Mouse (Mus musculus) gastrocnemius, postnatal 14 days (tissue): Measurements from ENCODE around the gene Piwil4. TPM values are rescaled to one million over a fixed set of nuclear protein-coding genes. Genes with fewer than 3 reads are reported as not detected.
A peak's percentile ranks its signal among the peaks of the same experiment; 100 is the strongest.

Experiments used
- DNase-seq: peaks from one replicate; pipeline ENCODE4 v3.0.0; 2021; ENCODE audit warnings: mixed read lengths
- intact Hi-C: fragments of 180-260 bp; cut with DNase I; formaldehyde crosslinking; loops from one replicate; pipeline ENCODE4 v1.15.1; 2025; ENCODE audit warnings: low total_unique reads
- long read RNA-seq, 2 experiments: library from polyadenylated mRNA; stranded (forward); transcript quantifications; one replicate each; pipeline ENCODE4 v2.0.0; 2021
- total RNA-seq, 2 experiments: library from RNA; stranded (reverse); gene quantifications; 2 replicates each; pipeline ENCODE4 v1.2.3; 2021

Gene Piwil4
- total RNA-seq = under 1 TPM in 1 of 2 experiments, not detected in 1; 0.10 TPM
- long read RNA-seq, experiment 1 = 0 reads
- long read RNA-seq, experiment 2 = 0 reads

DNA sequence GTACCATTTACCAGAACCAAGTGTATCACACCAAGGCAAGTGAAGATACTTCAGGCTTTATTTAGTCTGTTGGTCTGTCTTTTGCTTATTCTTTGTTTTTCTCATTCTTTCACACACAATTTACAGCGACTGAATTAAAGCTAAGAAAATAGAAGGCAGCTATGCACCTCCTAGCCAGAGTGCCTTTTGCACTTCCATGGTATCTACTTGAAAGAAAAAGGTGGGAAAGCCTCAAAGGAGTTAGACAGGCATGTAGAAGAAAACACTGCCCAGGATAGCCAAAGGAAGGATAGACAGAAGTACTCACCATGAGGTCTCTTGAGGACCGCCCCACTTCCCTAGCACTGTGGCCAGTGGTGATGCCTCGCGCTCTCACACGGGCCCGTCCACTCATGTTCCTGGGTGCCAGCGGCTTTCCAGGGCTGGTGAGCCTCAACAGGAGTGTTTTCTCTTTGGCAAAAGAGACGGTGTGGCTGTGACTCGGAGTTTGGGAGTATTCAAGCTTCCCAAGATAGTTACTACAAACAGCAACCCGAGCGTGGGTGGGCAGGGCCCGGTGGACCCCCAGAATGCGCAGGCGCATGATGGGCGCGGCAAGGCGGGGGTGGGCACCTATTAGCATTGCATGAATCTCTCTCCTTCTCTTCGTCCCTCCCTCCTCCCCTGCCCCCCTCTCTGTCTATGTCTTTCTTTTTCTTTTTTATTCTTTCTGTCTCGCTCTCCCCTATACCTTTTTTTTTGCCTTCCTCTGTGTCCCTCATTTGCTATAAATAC is at the start of gene Piwil4:
Gene Piwil4, minus strand, starts transcription at position 583 of the 774 bp plus-strand sequence.
- intact Hi-C loops = no loop called here
- no peak for DNase-seq

DNA sequence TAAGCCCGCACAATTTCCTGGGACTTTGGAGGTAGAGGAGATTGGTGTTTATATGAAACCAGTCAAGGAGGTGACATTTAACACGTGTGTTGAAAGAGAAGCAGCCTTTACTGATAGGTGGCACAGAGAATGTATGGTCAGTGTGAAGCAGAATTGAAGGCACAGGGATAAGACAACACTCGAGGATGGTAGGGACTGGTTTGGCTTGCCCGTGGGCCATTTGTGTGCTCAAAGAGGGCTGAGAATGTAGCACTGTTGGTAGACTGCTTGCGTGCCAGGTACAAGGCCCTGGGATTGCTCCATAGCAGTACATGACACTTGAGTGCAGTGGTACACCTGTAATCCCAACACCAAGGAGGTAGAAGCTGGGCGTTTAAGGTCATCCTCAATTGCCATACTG is 46.8 kb upstream of the Piwil4 start:
- intact Hi-C loops = no loop called here
- no peak for DNase-seq

- peak; percentile 87 for DNase-seq
- intact Hi-C loops = no loop called here
Observed at GRCm38 (mm10) chr9:14784039-14785002, 43.8 kb upstream of the Piwil4 start, which contains the start of the genes Mre11a and Ankrd49. Mre11a (plus strand) TSS chr9:14784654. Ankrd49 (minus strand) TSS chr9:14784856.

DNA sequence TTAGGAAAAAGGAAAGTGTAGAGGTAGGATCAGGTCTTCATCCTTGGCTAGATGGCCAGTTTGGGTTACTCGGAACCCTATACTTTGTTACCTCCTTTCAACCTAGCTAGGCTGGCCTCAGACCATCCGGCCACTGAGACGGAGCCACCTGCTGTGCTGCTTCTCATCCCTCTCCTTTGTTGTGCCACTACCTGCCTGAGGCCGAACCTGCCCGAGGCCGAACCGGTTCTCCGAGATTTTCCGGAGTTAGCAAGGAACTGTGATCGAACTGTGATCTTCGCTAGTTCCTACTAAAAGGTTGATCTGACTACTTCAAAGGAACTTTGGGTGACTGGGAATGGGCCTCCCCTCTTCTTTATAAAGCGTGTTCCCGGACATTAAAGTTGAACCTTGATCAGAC is 37.8 kb upstream of the Piwil4 start:
- DNase-seq = no peak
- intact Hi-C loops = no loop called here

- intact Hi-C loops = loop anchor here (5.0 kb wide), 1 partner anchor 238 kb away; no protein-coding TSS in a partner anchor
- no peak for DNase-seq
Observed at GRCm38 (mm10) chr9:14773813-14774212, 33.3 kb upstream of the Piwil4 start.

- intact Hi-C loops = loop anchor here (5.0 kb wide), 1 partner anchor 240 kb away; no protein-coding TSS in a partner anchor
- DNase-seq = no peak
Observed at GRCm38 (mm10) chr9:14772074-14772473, 31.5 kb upstream of the Piwil4 start.

DNA sequence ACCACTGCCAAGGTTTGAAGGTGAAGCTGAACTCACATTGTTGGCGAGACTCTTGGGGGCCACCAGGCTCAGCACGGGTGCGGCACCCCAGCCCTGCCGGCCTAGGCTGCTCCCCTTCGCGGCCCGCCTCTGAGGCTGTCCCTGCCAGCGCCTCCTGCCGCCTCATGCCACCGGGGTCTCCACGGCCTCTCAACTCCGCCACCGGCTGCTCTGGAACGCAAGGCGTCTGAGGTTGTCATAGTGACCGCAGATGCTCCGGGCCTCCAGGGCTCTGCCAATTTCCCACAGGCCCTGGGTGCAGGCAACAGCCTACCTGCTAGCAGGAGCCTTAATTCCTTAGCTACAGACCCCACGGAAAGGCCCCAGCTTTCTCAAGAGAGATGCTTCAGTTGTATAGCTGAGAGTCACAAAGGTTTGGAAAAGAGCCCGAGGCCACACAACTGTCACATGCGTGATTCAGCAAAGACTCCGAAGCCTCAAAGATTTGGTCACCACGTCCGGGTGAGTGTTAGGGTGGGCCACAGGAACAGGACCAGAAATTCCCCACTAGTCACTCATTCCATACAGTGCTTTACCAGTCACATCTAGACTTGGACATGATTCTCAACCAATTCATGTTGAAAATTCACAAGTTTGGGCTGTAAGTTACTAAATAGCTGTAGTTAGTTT is 30.4 kb upstream of the Piwil4 start, which contains the start of gene 1700012B09Rik:
Gene 1700012B09Rik, minus strand, starts transcription at position 228 of the 669 bp plus-strand sequence.
- intact Hi-C loops = loop anchor here (5.0 kb wide), 1 partner anchor 241 kb away; no protein-coding TSS in a partner anchor
- no peak for DNase-seq

DNA sequence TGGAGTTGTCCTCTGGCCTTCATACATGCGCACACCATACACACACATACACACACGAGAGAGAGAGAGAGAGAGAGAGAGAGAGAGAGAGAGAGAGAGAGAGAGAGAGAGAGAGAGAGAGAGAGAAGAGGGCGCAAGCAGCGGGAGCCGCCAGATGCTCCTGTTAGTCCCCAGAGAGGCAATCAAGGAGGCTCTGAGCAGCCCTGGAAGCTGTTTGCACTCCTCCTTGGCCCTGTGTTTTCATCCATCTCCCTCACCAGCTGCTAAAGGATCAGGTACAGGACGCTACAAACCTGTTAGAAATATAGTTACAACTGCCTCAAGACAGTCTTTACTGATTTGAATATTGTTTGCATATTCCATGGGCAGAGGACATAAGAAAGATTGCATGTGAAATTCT is 29.3 kb upstream of the Piwil4 start:
- intact Hi-C loops = loop anchor here (5.0 kb wide), 2 partner anchors 242 to 258 kb away; no protein-coding TSS in a partner anchor
- DNase-seq = no peak

- intact Hi-C loops = loop anchor here (5.0 kb wide), 1 partner anchor 252 kb away; no protein-coding TSS in a partner anchor
- DNase-seq = peak; percentile 28
Observed at GRCm38 (mm10) chr9:14764765-14765164, 24.2 kb upstream of the Piwil4 start.

- intact Hi-C loops = no loop called here
- no peak for DNase-seq
Observed at GRCm38 (mm10) chr9:14759261-14759660, 18.7 kb upstream of the Piwil4 start.

GRCm38 (mm10) chr9:14758590-14758989 is 18.1 kb upstream of the Piwil4 start:
- intact Hi-C loops = no loop called here
- DNase-seq = no peak

DNA sequence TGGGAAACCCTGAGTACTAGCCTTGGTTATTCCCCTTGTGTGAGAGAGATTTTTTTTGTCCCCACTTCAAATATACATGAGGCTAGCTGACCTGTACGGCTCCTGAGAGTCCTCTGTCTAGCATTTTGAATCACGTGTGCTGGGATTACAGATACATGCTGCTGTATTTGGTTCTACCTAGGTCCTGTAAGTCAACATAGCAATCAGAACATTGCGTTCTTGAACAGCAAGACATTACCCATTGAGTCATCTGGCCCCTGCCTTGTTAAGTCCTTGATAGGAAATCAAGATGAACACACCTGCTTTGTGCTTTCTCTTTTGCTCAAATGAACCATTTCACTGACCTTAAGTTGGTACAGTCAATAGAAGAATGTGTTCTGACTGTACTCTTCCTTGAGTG is 13.9 kb upstream of the Piwil4 start:
- intact Hi-C loops = no loop called here
- no peak for DNase-seq

- DNase-seq = no peak
- intact Hi-C loops = no loop called here
Observed at GRCm38 (mm10) chr9:14753947-14754346, 13.4 kb upstream of the Piwil4 start.

DNA sequence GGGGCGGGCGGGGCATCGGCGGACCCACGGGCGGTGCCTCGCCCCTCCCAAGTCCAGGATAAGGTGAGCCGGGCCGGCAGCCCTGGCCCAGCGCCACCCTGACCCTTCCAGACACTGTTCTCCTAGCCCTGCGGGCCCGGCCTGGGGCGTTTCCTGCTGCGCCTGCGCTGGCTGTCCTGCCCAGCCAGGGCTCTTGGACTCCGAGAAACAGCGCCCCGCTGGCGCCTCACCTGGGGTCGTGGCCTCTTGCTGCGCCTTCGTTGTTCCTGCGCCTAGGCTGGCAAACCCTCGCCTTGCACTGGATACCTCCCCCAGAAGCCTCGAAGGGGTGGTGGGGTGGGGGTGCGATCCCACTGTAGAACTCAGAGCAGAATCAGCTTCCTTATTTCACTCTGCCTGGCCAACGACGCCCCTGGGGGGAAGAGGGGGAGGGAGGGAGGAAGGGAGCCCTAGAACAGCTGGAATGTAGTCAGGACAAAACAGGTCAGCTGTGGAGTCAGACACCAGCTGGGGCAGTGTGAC is 11.5 kb upstream of the Piwil4 start, which contains the start of gene Fut4:
Gene Fut4, minus strand, starts transcription at position 393 of the 522 bp plus-strand sequence.
- peak; percentile 62 for DNase-seq
- intact Hi-C loops = no loop called here

- DNase-seq = peak; percentile 15
- intact Hi-C loops = no loop called here
Observed at GRCm38 (mm10) chr9:14751503-14752000, 11.0 kb upstream of the Piwil4 start.

GRCm38 (mm10) chr9:14750901-14751502 is 10.5 kb upstream of the Piwil4 start:
- no peak for DNase-seq
- intact Hi-C loops = no loop called here

DNA sequence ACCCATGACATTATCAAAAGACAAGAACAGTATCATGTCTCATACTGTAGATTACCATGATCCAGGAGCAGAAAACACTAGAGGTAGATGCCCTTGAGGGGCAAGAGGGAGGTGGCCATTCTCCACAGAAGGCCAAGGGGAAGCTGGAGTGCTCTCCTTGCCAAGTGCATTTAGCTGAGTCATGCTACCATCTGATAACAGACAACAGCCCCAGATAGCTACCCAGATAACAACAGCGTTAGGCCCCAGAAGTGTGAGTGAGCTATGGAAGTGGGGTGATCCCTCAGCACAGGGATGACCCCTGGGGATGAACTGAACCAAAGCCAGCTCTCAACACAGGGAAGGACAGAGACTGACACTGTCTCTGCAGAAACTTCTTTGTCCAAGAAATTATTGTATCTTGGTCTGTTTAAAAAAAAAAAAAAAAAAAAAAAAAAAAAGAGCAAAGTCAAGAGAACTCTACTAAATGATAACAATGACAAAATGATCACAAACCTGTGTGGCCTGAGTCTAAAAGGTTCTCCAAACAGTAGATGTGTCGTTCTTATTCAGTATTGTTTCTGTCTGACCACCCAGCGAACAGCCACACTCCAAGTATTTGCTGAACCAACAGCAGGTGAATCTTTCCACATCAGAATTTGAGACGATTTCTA is 909 bp downstream of the Piwil4 start:
- no peak for DNase-seq
- intact Hi-C loops = no loop called here
